Mouse (Mus musculus) gastrocnemius, postnatal 4 days (tissue): ENCODE measurements around the gene Vmn2r58. TPM values are rescaled to one million over a fixed set of nuclear protein-coding genes. Genes with fewer than 3 reads are reported as not detected.
"Not testable (repeated sequence)": the region's sequence is repeated elsewhere in the genome, so short reads cannot be mapped to it uniquely, and the experiment has no call there.

Source experiments
- DNase-seq, 2 experiments: peaks; one replicate each; pipeline ENCODE4 v3.0.0; 2021 to 2022; ENCODE audit warnings: low spot score in 2 of 2, mixed read lengths in 2 of 2
- long read RNA-seq, 2 experiments: library from polyadenylated mRNA; stranded (forward); transcript quantifications; one replicate each; pipeline ENCODE4 v2.0.0; 2021
- total RNA-seq, 2 experiments: library from RNA; stranded (reverse); gene quantifications; 2 replicates each; pipeline ENCODE4 v1.2.3; 2021

Vmn2r58 gene
- not detected for total RNA-seq
- long read RNA-seq, experiment 1: 0 reads
- long read RNA-seq, experiment 2: 0 reads

DNA sequence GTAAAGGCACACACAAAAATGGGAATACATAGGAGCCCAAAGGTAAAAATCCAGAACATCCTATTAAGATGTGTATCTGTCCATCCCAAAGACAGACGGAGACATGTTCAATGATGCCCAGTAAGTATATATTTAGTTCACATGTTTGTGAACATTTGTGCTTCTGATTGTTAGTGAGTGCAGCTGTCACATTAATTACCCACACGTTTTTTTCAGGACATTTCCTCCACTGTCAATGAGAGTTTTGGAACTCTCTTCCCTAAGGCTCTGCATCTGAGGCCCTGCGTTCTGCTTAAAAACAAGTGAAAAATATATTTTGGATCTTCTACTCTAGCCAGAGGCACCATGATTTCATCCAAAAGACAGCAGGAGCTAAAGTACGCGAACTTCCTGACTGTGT, at the start of gene Vmn2r58:
Vmn2r58 (minus strand) TSS at position 101 of the 400 bp plus-strand sequence.
- not testable (repeated sequence) for DNase-seq

Other genes with a start within 250 kb of the Vmn2r58 start
- gene Zfp788, start 239.5 kb downstream of the Vmn2r58 start, total RNA-seq: 10 to 100 TPM; 10.2 to 10.6 TPM
- gene Vmn2r59, start 186.3 kb upstream of the Vmn2r58 start, total RNA-seq: not detected
- not detected for gene Vmn2r60, start 235.1 kb upstream of the Vmn2r58 start, total RNA-seq